8 mouse cellular contexts compared by ENCODE assay signal in the genomic region with DNA sequence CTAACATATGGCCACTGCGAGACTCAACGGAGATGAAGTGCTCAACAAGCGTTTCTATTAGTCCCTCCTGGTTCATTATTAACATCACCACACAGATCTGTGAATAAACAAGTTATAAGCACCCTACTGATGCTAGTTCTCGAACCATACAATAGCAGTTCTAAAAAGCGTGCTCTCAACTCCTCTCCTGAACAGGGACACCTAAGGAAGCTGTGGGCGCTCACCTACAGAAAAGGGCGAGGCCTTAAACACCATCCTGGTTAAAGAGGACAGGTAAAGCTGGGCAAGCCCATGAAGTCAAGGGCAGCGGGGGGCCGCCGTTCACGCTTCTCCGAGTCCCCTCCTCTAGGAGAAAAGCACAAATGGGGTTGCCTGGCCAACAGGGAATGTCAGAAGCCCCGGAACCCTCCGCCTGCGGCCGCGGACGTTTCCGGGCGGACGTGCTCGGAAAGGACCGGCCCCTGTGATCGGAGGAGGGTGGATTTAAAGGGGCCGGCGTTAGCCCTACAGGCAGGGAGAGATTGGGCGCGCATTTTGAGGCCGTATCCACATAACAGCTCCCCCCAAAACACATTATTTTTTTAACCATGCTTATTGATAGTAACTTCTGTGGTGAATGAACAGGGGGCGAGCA. TPM values are rescaled to one million over a fixed set of nuclear protein-coding genes. Genes with fewer than 3 reads are reported as not detected.
DNase-seq lines count a peak whose midpoint lies in the region; TF ChIP-seq lines count a peak whose summit lies in the region.

No protein-coding gene starts in this region.

- no peak overlapping the region for H3K27ac ChIP-seq in cortical plate, adult 2 months (ENCODE audit: insufficient read depth, low read length)

- peaks cover 6% of the 10 kb centered on the region; the same call in 1 of the 2 replicates for H3K9me3 ChIP-seq in megakaryocyte, embryonic 14.5 days

- H3K4me3 ChIP-seq in cortical plate, adult 2 months (ENCODE audit: insufficient read depth, low read length), result peak overlapping the region; percentile 83
- peak overlapping the region; percentile 94 for H3K4me3 ChIP-seq in megakaryocyte, embryonic 14.5 days (replicated peaks)

- H3K27me3 ChIP-seq in megakaryocyte, embryonic 14.5 days (replicated peaks), result peaks cover 24% of the 10 kb centered on the region

- peak; percentile 76 for DNase-seq in adipocyte (ENCODE audit: low spot score)
- peak; percentile 51 to 63 for DNase-seq in gastrocnemius, adult 8-10 months (ENCODE audit: low spot score in 2 of 2)
- peak; percentile 71 for DNase-seq in induced T-regulatory cell, adult 2 months (ENCODE audit: low read depth)
- peak; percentile 47 to 81 for DNase-seq in left cerebral cortex, adult 9 months (ENCODE audit: low spot score in 2 of 2)
- peak; percentile 87 to 88 for DNase-seq in right cerebral cortex, adult 2 months (ENCODE audit: low spot score in 2 of 2)
- peak; percentile 32 for DNase-seq in urinary bladder, postnatal 10 days (ENCODE audit: low spot score)

- TF ChIP-seq POLR2A in cortical plate, adult 2 months (IDR thresholded peaks at IDR 0.05; ENCODE audit: extremely low read depth, insufficient read depth, low read length), result 0 out of 2 replicates have a peak, but pooled peaks have one; percentile 17

- no peaks in the 10 kb centered on the region for H3K36me3 ChIP-seq in megakaryocyte, embryonic 14.5 days (replicated peaks; ENCODE audit: low read length)

- peaks cover 3% of the 10 kb centered on the region for H3K4me1 ChIP-seq in cortical plate, adult 2 months (ENCODE audit: control insufficient read depth, insufficient read depth, low read length)
- peaks cover 38% of the 10 kb centered on the region for H3K4me1 ChIP-seq in megakaryocyte, embryonic 14.5 days

- TF ChIP-seq CTCF in cortical plate, adult 2 months (IDR thresholded peaks at IDR 0.05; ENCODE audit: extremely low read depth, insufficient read depth, low read length), result no peak

RNA-seq across cellular contexts. Expression of a gene that starts 2.8 kb away (rescaled TPM):
- polyA plus RNA-seq in cortical plate, adult 2 months (2012; rRNA removed), result 8.5 and 10.6 TPM in 2 replicates
- 10 to 100 TPM; 35.2 to 44.5 (median 39.7) TPM for total RNA-seq in gastrocnemius, adult 8-10 months (2022)
- 0.97 TPM in 1 of 2 replicates, not detected in the other for polyA plus RNA-seq in megakaryocyte, embryonic 14.5 days (2012; ENCODE audit: insufficient read depth, low replicate concordance)

RNA-seq across cellular contexts. Expression of a gene that starts 12.4 kb away (rescaled TPM):
- polyA plus RNA-seq in cortical plate, adult 2 months (2012; rRNA removed), result 119 TPM in 2 replicates
- total RNA-seq in gastrocnemius, adult 8-10 months (2022), result 10 to 100 TPM; 46.7 to 55.3 (median 49.1) TPM
- 7.4 and 10.2 TPM in 2 replicates for polyA plus RNA-seq in megakaryocyte, embryonic 14.5 days (2012; ENCODE audit: insufficient read depth, low replicate concordance)

Comparison
In these comparisons a context has a peak if more than half of its experiments do, and no peak if none do; other contexts are left out.
1. DNase-seq: peak in every context shown above with its lines; median percentile 88 in right cerebral cortex, adult 2 months; 76 in adipocyte; 71 in induced T-regulatory cell, adult 2 months; 64 in left cerebral cortex, adult 9 months; 57 in gastrocnemius, adult 8-10 months; 32 in urinary bladder, postnatal 10 days.
2. RNA of a gene that starts 12.4 kb away (polyA plus RNA-seq): 119 TPM in cortical plate, adult 2 months; 7.4 to 10.2 TPM in megakaryocyte, embryonic 14.5 days; every median in the first group is over 10 times any median in the second.